Mouse (Mus musculus) testis, adult 2 months (tissue): ENCODE measurements around the gene Ift43. TPM values are rescaled to one million over a fixed set of nuclear protein-coding genes. Genes with fewer than 3 reads are reported as not detected.
A peak's percentile ranks its signal among the peaks of the same experiment; 100 is the strongest.

Experiments
- H3K27ac ChIP-seq: fragments of 200-500 bp; 2 replicates; pipeline ENCODE4 v1.5.1; 2012; ENCODE audit warnings: low read depth, low read length; ENCODE audit not compliant: control insufficient read depth, insufficient read depth
- H3K27me3 ChIP-seq: fragments of 200-500 bp; 2 replicates; pipeline ENCODE4 v1.6.1; 2012; ENCODE audit warnings: mild to moderate bottlenecking, low read length, moderate library complexity; ENCODE audit not compliant: control insufficient read depth, insufficient read depth
- H3K36me3 ChIP-seq: fragments of 200-500 bp; 2 replicates; pipeline ENCODE4 v1.6.1; 2012; ENCODE audit warnings: mild to moderate bottlenecking, low read length; ENCODE audit not compliant: control insufficient read depth, insufficient read depth
- H3K4me1 ChIP-seq: fragments of 200-500 bp; 2 replicates; pipeline ENCODE4 v1.6.1; 2012; ENCODE audit warnings: low read length; ENCODE audit not compliant: control insufficient read depth, insufficient read depth
- H3K4me3 ChIP-seq: fragments of 200-500 bp; 2 replicates; pipeline ENCODE4 v1.5.1; 2012; ENCODE audit warnings: low read depth, mild to moderate bottlenecking, low read length, moderate library complexity, mixed read lengths; ENCODE audit not compliant: control insufficient read depth
- CTCF ChIP-seq: fragments of 200-500 bp; IDR thresholded peaks from 2 replicates; pipeline ENCODE4 v1.5.1; 2012; ENCODE audit warnings: low read depth, mild to moderate bottlenecking, inconsistent platforms, low read length, moderate library complexity; ENCODE audit not compliant: control insufficient read depth, insufficient read depth, insufficient replicate concordance
- POLR2A ChIP-seq: fragments of 200-500 bp; IDR thresholded peaks from 2 replicates; pipeline ENCODE4 v1.6.1; 2012; ENCODE audit warnings: low read depth, mild to moderate bottlenecking, inconsistent platforms, low read length, moderate library complexity; ENCODE audit not compliant: control insufficient read depth
- polyA plus RNA-seq: library from polyadenylated mRNA; depleted of rRNA; stranded (reverse); fragments of >200 nt; gene quantifications from 2 replicates; pipeline ENCODE4 v1.2.3, GENCODE M21; 2012; rRNA removed

Ift43 gene
- 200 and 219 TPM in 2 replicates for polyA plus RNA-seq

- no peak for TF ChIP-seq CTCF
- peak; percentile 84; the same call in 1 of the 2 replicates for TF ChIP-seq POLR2A
- Histone ChIP-seq H3K36me3 (peaks cover 2% of the 10 kb centered on the region), H3K27ac (peak within 1 kb of the TSS; percentile 88), H3K4me1 (peaks cover 26% of the 10 kb centered on the region), H3K4me3 (peak within 1 kb of the TSS; percentile 99), H3K27me3 (peaks cover 5% of the 10 kb centered on the region; the same call in 1 of the 2 replicates)
Observed at GRCm38 (mm10) chr12:86082481-86083012, at the start of gene Ift43. Gene Ift43, plus strand, starts transcription at chr12:86082541.

GRCm38 (mm10) chr12:86035586-86035985 is 46.8 kb upstream of the Ift43 start:
- H3K36me3 ChIP-seq: no peaks in the 10 kb centered on the region
- H3K27ac ChIP-seq: no peak overlapping the region
- no peaks in the 10 kb centered on the region for H3K27me3 ChIP-seq
- no peak overlapping the region for H3K4me3 ChIP-seq
- H3K4me1 ChIP-seq: no peaks in the 10 kb centered on the region
- TF ChIP-seq POLR2A (no peak), CTCF (no peak)

- Histone ChIP-seq H3K4me3 (no peak overlapping the region), H3K27ac (no peak overlapping the region), H3K36me3 (no peaks in the 10 kb centered on the region), H3K27me3 (no peaks in the 10 kb centered on the region), H3K4me1 (no peaks in the 10 kb centered on the region)
- TF ChIP-seq POLR2A: no peak
- no peak for TF ChIP-seq CTCF
Observed at GRCm38 (mm10) chr12:86036368-86037166, 45.8 kb upstream of the Ift43 start.

GRCm38 (mm10) chr12:86037235-86037921 is 45.0 kb upstream of the Ift43 start:
- Histone ChIP-seq H3K4me3 (no peak overlapping the region), H3K27ac (no peak overlapping the region), H3K36me3 (0 out of 2 replicates have a peak, but pooled peaks cover under 1% of the 10 kb centered on the region), H3K4me1 (no peaks in the 10 kb centered on the region), H3K27me3 (no peaks in the 10 kb centered on the region)
- TF ChIP-seq CTCF (no peak), POLR2A (no peak)

- Histone ChIP-seq H3K36me3 (peaks cover 1% of the 10 kb centered on the region; the same call in 1 of the 2 replicates), H3K27ac (no peak overlapping the region), H3K4me3 (no peak overlapping the region), H3K27me3 (no peaks in the 10 kb centered on the region), H3K4me1 (no peaks in the 10 kb centered on the region)
- TF ChIP-seq CTCF: no peak
- no peak for TF ChIP-seq POLR2A
Observed at GRCm38 (mm10) chr12:86039078-86039477, 43.3 kb upstream of the Ift43 start.

- no peaks in the 10 kb centered on the region for H3K27me3 ChIP-seq
- TF ChIP-seq POLR2A: no peak
- TF ChIP-seq CTCF: no peak
- no peak overlapping the region for H3K4me3 ChIP-seq
- no peak overlapping the region for H3K27ac ChIP-seq
- no peaks in the 10 kb centered on the region for H3K4me1 ChIP-seq
- H3K36me3 ChIP-seq: peaks cover 1% of the 10 kb centered on the region; the same call in 1 of the 2 replicates
Observed at GRCm38 (mm10) chr12:86039751-86040150, 42.6 kb upstream of the Ift43 start.

- H3K27me3 ChIP-seq: no peaks in the 10 kb centered on the region
- no peak overlapping the region for H3K27ac ChIP-seq
- H3K36me3 ChIP-seq: peaks cover 1% of the 10 kb centered on the region; the same call in 1 of the 2 replicates
- no peak overlapping the region for H3K4me3 ChIP-seq
- H3K4me1 ChIP-seq: no peaks in the 10 kb centered on the region
- TF ChIP-seq POLR2A (no peak), CTCF (no peak)
Observed at GRCm38 (mm10) chr12:86046141-86046540, 36.2 kb upstream of the Ift43 start.
